Comparison of ENCODE assay signal across 8 mouse cellular contexts in the genomic region with DNA sequence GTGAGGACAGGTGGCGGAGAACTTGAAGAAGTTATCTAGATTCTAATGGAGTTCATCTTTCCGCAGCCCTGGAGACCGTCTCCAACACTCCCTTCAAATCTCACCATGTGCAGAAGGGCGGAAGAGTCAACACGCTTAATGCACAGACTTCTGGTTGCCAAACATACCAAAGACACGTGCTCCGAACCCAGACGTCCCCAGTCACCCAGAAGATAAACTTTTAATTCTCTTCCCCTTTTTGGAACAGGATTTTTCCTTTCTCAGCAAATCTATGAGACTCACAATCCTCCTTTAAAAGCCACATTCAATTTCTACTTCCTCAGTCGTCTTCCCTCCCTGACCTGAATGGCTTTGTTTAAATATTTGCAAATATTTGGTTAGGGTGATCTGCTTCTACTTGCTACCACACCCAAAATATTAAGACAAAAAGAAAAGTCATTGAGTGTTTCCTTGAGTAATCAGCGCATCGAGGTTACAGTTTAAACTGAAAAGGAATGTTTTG. TPM values are rescaled to one million over a fixed set of nuclear protein-coding genes. Genes with fewer than 3 reads are reported as not detected.
A peak's percentile ranks its signal among the peaks of the same experiment; 100 is the strongest.
DNase-seq lines count a peak whose midpoint lies in the region; ATAC-seq and TF ChIP-seq lines count a peak whose summit lies in the region.

No protein-coding gene starts in this region.

- DNase-seq in heart, embryonic 10.5 days (ENCODE audit: low spot score): no peak
- DNase-seq in heart, postnatal 4 days: no peak
- no peak for DNase-seq in embryonic facial prominence, embryonic 11.5 days (ENCODE audit: low spot score)
- DNase-seq in left cerebral cortex, adult 18-20 months (ENCODE audit: low spot score in 2 of 2): no peak
- DNase-seq in retina, postnatal 1 day: no peak
- DNase-seq in Muller cell, postnatal 12 days (ENCODE audit: inconsistent ontology term): no peak

- peaks cover 8% of the 10 kb centered on the region for H3K27me3 ChIP-seq in heart, embryonic 10.5 days (ENCODE audit: insufficient read depth, poor library complexity, severe bottlenecking)
- H3K27me3 ChIP-seq in embryonic facial prominence, embryonic 11.5 days (ENCODE audit: control insufficient read depth, insufficient read depth, low read length): no peaks in the 10 kb centered on the region
- H3K27me3 ChIP-seq in intestine, postnatal 0 days (replicated peaks; ENCODE audit: control insufficient read depth, insufficient read depth, low read length): no peaks in the 10 kb centered on the region
- no peaks in the 10 kb centered on the region for H3K27me3 ChIP-seq in midbrain, embryonic 15.5 days (replicated peaks)

- H3K36me3 ChIP-seq in heart, embryonic 10.5 days: no peaks in the 10 kb centered on the region
- H3K36me3 ChIP-seq in embryonic facial prominence, embryonic 11.5 days (replicated peaks; ENCODE audit: control insufficient read depth, insufficient read depth, low read depth, low read length): no peaks in the 10 kb centered on the region
- no peaks in the 10 kb centered on the region for H3K36me3 ChIP-seq in intestine, postnatal 0 days (ENCODE audit: control insufficient read depth, insufficient read depth)
- H3K36me3 ChIP-seq in midbrain, embryonic 15.5 days (replicated peaks): no peaks in the 10 kb centered on the region

- H3K4me1 ChIP-seq in heart, embryonic 10.5 days: peaks cover 22% of the 10 kb centered on the region
- no peaks in the 10 kb centered on the region for H3K4me1 ChIP-seq in embryonic facial prominence, embryonic 11.5 days (ENCODE audit: control insufficient read depth, insufficient read depth, low read length)
- peaks cover 3% of the 10 kb centered on the region; the same call in 1 of the 2 replicates for H3K4me1 ChIP-seq in intestine, postnatal 0 days (replicated peaks; ENCODE audit: control insufficient read depth, insufficient read depth, low read length)
- H3K4me1 ChIP-seq in midbrain, embryonic 15.5 days: peaks cover 23% of the 10 kb centered on the region

- H3K9ac ChIP-seq in embryonic facial prominence, embryonic 11.5 days (replicated peaks; ENCODE audit: low read length): no peak overlapping the region
- peak overlapping the region; percentile 53 for H3K9ac ChIP-seq in intestine, postnatal 0 days (ENCODE audit: low read depth, low read length)
- no peak overlapping the region for H3K9ac ChIP-seq in midbrain, embryonic 15.5 days

- peak overlapping the region; percentile 90 for H3K4me2 ChIP-seq in embryonic facial prominence, embryonic 11.5 days (ENCODE audit: low read depth, low read length)
- peak overlapping the region; percentile 99 for H3K4me2 ChIP-seq in intestine, postnatal 0 days (replicated peaks; ENCODE audit: low read depth)
- peak overlapping the region; percentile 93 for H3K4me2 ChIP-seq in midbrain, embryonic 15.5 days

- peak overlapping the region; percentile 96 for H3K27ac ChIP-seq in heart, embryonic 10.5 days
- no peak overlapping the region for H3K27ac ChIP-seq in embryonic facial prominence, embryonic 11.5 days (replicated peaks; ENCODE audit: low read depth, low read length)
- H3K27ac ChIP-seq in intestine, postnatal 0 days (ENCODE audit: low read depth, low read length): peak overlapping the region; percentile 62; the same call in 1 of the 2 replicates
- no peak overlapping the region for H3K27ac ChIP-seq in midbrain, embryonic 15.5 days

- TF ChIP-seq CTCF in intestine, postnatal 0 days (IDR thresholded peaks at IDR 0.05; ENCODE audit: low read depth): no peak

- H3K9me3 ChIP-seq in heart, embryonic 10.5 days: no peaks in the 10 kb centered on the region
- no peaks in the 10 kb centered on the region for H3K9me3 ChIP-seq in embryonic facial prominence, embryonic 11.5 days (replicated peaks; ENCODE audit: control insufficient read depth, low read length)
- no peaks in the 10 kb centered on the region for H3K9me3 ChIP-seq in intestine, postnatal 0 days (ENCODE audit: control insufficient read depth)
- H3K9me3 ChIP-seq in midbrain, embryonic 15.5 days: no peaks in the 10 kb centered on the region

- WGBS in heart, embryonic 10.5 days: 17% methylated on average over 11 of the region's 11 CpGs
- 17% methylated on average over 11 of the region's 11 CpGs for WGBS in embryonic facial prominence, embryonic 11.5 days
- 11% methylated on average over 11 of the region's 11 CpGs for WGBS in intestine, postnatal 0 days
- WGBS in midbrain, embryonic 15.5 days: 16% methylated on average over 11 of the region's 11 CpGs

- H3K4me3 ChIP-seq in heart, embryonic 10.5 days: peak overlapping the region; percentile 92
- peak overlapping the region; percentile 90 for H3K4me3 ChIP-seq in embryonic facial prominence, embryonic 11.5 days (ENCODE audit: low read depth, low read length)
- peak overlapping the region; percentile 82 for H3K4me3 ChIP-seq in intestine, postnatal 0 days (ENCODE audit: low read depth, low read length)
- peak overlapping the region; percentile 85 for H3K4me3 ChIP-seq in midbrain, embryonic 15.5 days

- ATAC-seq in embryonic facial prominence, embryonic 11.5 days (replicated peaks; ENCODE audit: insufficient number of reproducible peaks, low FRiP score, low TSS enrichment, low read depth): peak; percentile 31; the same call in 1 of the 2 replicates
- ATAC-seq in intestine, postnatal 0 days: peak; percentile 12; the same call in 1 of the 2 replicates
- peak; percentile 43; the same call in 1 of the 2 replicates for ATAC-seq in midbrain, embryonic 15.5 days (replicated peaks)

RNA-seq across cellular contexts. Expression of gene Znrf3, which starts 0.9 kb away (rescaled TPM):
- polyA plus RNA-seq in heart, embryonic 10.5 days (2016; fragmentation: Nextera tagmentation; extraction: Ambion mirVana): 7.7 and 9.2 TPM in 2 replicates
- 10 to 100 TPM; 15.2 to 18.0 TPM for total RNA-seq in heart, postnatal 4 days (2021)
- 11.7 and 12.0 TPM in 2 replicates for polyA plus RNA-seq in embryonic facial prominence, embryonic 11.5 days (2014; fragmentation: Nextera tagmentation; extraction: Ambion mirVana)
- 3.2 and 3.5 TPM in 2 replicates for polyA plus RNA-seq in intestine, postnatal 0 days (2015; fragmentation: Nextera tagmentation; extraction: Ambion mirVana)
- polyA plus RNA-seq in midbrain, embryonic 15.5 days (2015; fragmentation: Nextera tagmentation; extraction: Ambion mirVana): 7.1 and 7.8 TPM in 2 replicates
- total RNA-seq in left cerebral cortex, adult 18-20 months (2021): 10 to 100 TPM; 16.7 to 17.5 TPM

Comparison
In these comparisons a context has a peak if more than half of its experiments do, and no peak if none do; other contexts are left out.
1. H3K27ac ChIP-seq: peak in heart, embryonic 10.5 days (single experiment) and intestine, postnatal 0 days (single experiment); none in embryonic facial prominence, embryonic 11.5 days (single experiment) and midbrain, embryonic 15.5 days (single experiment).
2. Peak in every context shown above with its lines, with median percentiles within 50 percentile points of each other: H3K4me3 ChIP-seq, ATAC-seq and H3K4me2 ChIP-seq.